In the genomic region with DNA sequence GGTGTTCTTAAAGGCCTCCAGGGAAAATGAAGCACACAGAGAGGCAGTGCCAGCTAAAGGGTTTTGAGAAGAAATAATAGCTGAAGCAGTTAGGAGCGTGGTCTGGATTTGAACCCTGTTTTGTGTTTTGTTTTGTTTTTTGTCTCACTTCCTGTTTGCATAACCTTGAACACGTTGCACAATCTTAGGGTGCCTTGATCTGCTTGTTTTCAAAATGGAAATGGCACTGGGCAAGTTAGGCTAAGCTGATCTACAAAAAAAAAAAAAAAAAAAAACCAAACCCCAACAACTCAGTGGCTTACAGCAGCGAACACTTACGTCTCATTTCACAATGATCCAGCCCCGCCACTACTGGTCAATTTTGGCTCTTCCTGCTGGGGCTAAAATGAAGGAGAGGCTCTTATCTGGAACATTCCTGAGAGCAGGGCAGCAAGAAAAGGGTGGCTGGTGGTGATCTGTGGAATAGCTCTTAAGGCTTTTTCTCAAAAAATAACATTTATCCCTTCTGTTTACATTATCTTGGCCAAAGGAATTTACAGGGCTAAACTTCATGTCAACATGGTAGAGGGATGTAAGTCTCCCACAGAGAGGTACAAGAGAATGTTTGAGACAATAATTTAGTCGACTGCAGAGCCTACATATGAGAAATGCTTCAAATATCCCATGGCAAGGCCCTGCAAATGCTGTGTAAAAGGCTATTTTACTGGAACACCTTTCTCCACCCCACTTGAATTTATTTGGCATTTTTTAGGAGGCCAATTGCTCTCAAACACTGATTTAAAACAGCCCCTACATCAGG, we compare ENCODE assay signal across 8 mouse cellular contexts. TPM values are rescaled to one million over a fixed set of nuclear protein-coding genes. Genes with fewer than 3 reads are reported as not detected.
DNase-seq lines count a peak whose midpoint lies in the region; ATAC-seq and TF ChIP-seq lines count a peak whose summit lies in the region.
"Had no signal": no experiment of that assay in that cellular context is flagged by ENCODE, and none has a peak within 500 bp of the region (broad histone marks: within the 10 kb centered on the region; RNA-seq: fewer than 3 reads in every experiment).

No protein-coding gene starts in this region.

- 41% methylated on average over 6 of the region's 6 CpGs for WGBS in kidney, embryonic 15.5 days
- 18% methylated on average over 6 of the region's 6 CpGs for WGBS in intestine, embryonic 14.5 days

- ATAC-seq in kidney, embryonic 15.5 days (replicated peaks; ENCODE audit: low FRiP score): no peak
- ATAC-seq in intestine, embryonic 14.5 days (replicated peaks; ENCODE audit: low FRiP score, low TSS enrichment, low read depth): peak; percentile 54
- ATAC-seq in monocyte, adult 5-6 weeks (replicated peaks; ENCODE audit: insufficient number of reproducible peaks, low FRiP score, low TSS enrichment, poor library complexity, severe bottlenecking): peak; percentile 76
- ATAC-seq: Patski had no signal

- no peak for TF ChIP-seq POLR2A in brain, embryonic 14.5 days (IDR thresholded peaks at IDR 0.05; ENCODE audit: borderline replicate concordance, extremely low read depth, insufficient read depth, insufficient read length, poor library complexity, severe bottlenecking)

- no peak overlapping the region for H3K9ac ChIP-seq in kidney, embryonic 15.5 days
- no peak overlapping the region for H3K9ac ChIP-seq in intestine, embryonic 14.5 days (ENCODE audit: low read length)

- H3K27me3 ChIP-seq in kidney, embryonic 15.5 days: no peaks in the 10 kb centered on the region
- no peaks in the 10 kb centered on the region for H3K27me3 ChIP-seq in intestine, embryonic 14.5 days (replicated peaks; ENCODE audit: control insufficient read depth, insufficient read depth, low read length)

- H3K4me1 ChIP-seq in kidney, embryonic 15.5 days: peaks cover 30% of the 10 kb centered on the region
- peaks cover 29% of the 10 kb centered on the region for H3K4me1 ChIP-seq in intestine, embryonic 14.5 days (replicated peaks; ENCODE audit: control insufficient read depth, insufficient read depth, low read length)

- H3K36me3 ChIP-seq in kidney, embryonic 15.5 days: no peaks in the 10 kb centered on the region
- H3K36me3 ChIP-seq in intestine, embryonic 14.5 days (ENCODE audit: control insufficient read depth, insufficient read depth, low read length): no peaks in the 10 kb centered on the region

- H3K9me3 ChIP-seq in kidney, embryonic 15.5 days (replicated peaks): no peaks in the 10 kb centered on the region
- H3K9me3 ChIP-seq in intestine, embryonic 14.5 days (ENCODE audit: control insufficient read depth, low read length): no peaks in the 10 kb centered on the region

- H3K4me3 ChIP-seq in kidney, embryonic 15.5 days (replicated peaks): no peak overlapping the region
- H3K4me3 ChIP-seq in intestine, embryonic 14.5 days (ENCODE audit: low read depth, low read length): no peak overlapping the region

- DNase-seq in kidney, postnatal 14 days: no peak
- DNase-seq in brain, embryonic 14.5 days (ENCODE audit: low read depth): peak; percentile 8
- DNase-seq in intestine, embryonic 14.5 days (ENCODE audit: low spot score): no peak
- DNase-seq in adrenal gland, postnatal 4 days (ENCODE audit: low spot score in 2 of 2): no peak
- no peak for DNase-seq in adrenal gland, adult 18-20 months (ENCODE audit: low spot score in 2 of 2)

- H3K4me2 ChIP-seq in kidney, embryonic 15.5 days: no peak overlapping the region
- H3K4me2 ChIP-seq in intestine, embryonic 14.5 days (ENCODE audit: low read length): no peak overlapping the region; the same call in 1 of the 2 replicates

- peak overlapping the region; percentile 83 for H3K27ac ChIP-seq in kidney, embryonic 15.5 days
- H3K27ac ChIP-seq in intestine, embryonic 14.5 days (ENCODE audit: low read depth): peak overlapping the region; percentile 84

- TF ChIP-seq CTCF in brain, embryonic 14.5 days (IDR thresholded peaks at IDR 0.05; ENCODE audit: borderline replicate concordance, extremely low read depth, insufficient read depth, insufficient read length): no peak

RNA-seq across cellular contexts. Expression of gene Myh10, which starts 34.3 kb away (rescaled TPM):
- 130 and 137 TPM in 2 replicates for polyA plus RNA-seq in kidney, embryonic 15.5 days (2015; fragmentation: Nextera tagmentation; extraction: Ambion mirVana)
- 141 and 189 TPM in 2 replicates for polyA plus RNA-seq in brain, embryonic 14.5 days (2012; rRNA removed)
- 108 and 116 TPM in 2 replicates for polyA plus RNA-seq in intestine, embryonic 14.5 days (2014; fragmentation: Nextera tagmentation; extraction: Ambion mirVana)
- total RNA-seq in monocyte, adult 5-6 weeks (2017): 0.11 to 1.4 TPM (median 0.76 TPM) in 3 replicates
- total RNA-seq in adrenal gland, postnatal 4 days (2021): 10 to 100 TPM; 69.4 to 98.3 TPM
- 10 to 100 TPM; 31.4 to 32.2 TPM for total RNA-seq in adrenal gland, adult 18-20 months (2021)

Comparison
In these comparisons a context has a peak if more than half of its experiments do, and no peak if none do; other contexts are left out.
1. RNA of gene Myh10, which starts 34.3 kb away (total RNA-seq): 69.4 to 98.3 TPM in adrenal gland, postnatal 4 days and 31.4 to 32.2 TPM in adrenal gland, adult 18-20 months; 0.11 to 1.4 TPM in monocyte, adult 5-6 weeks; every median in the first group is over 10 times any median in the second.